Mouse (Mus musculus): ENCODE results near the gene 9130230L23Rik. TPM values are rescaled to one million over a fixed set of nuclear protein-coding genes. Genes with fewer than 3 reads are reported as not detected.

9130230L23Rik gene
- total and polyA plus RNA-seq, 3 experiments: 0.22 TPM; not detected in 2

GRCm38 (mm10) chr5:65965771-65966279, 38.3 kb downstream of the 9130230L23Rik start:
- no peak for TF ChIP-seq ZKSCAN1 (IDR thresholded peaks at IDR 0.05; ENCODE audit: low read depth, low read length)
- Histone ChIP-seq H3K79me2 (ENCODE audit: control insufficient read depth, insufficient read depth, low read length, poor library complexity) (no peaks in the 10 kb centered on the region), H3K4me3 (ENCODE audit: control insufficient read depth in 1 of 2, insufficient read depth in 1 of 2, low read depth in 2 of 2, low read length in 2 of 2) (no peak overlapping the region), H3K27ac (ENCODE audit: control insufficient read depth, low read depth, low read length) (no peak overlapping the region), H3K36me3 (ENCODE audit: control insufficient read depth in 1 of 2, insufficient read depth in 2 of 2, low read length in 2 of 2) (peaks cover 0 to 3% of the 10 kb centered on the region in 2 experiments; a peak in 2 of 4 replicates), H3K27me3 (ENCODE audit: control insufficient read depth in 1 of 2, insufficient read depth in 2 of 2, low read length in 2 of 2) (peaks cover 0 to 2% of the 10 kb centered on the region in 2 experiments; a peak in 1 of 4 replicates), H3K4me1 (ENCODE audit: control insufficient read depth in 1 of 2, insufficient read depth in 2 of 2, low read length in 2 of 2) (peaks cover 0 to 2% of the 10 kb centered on the region in 2 experiments; a peak in 3 of 4 replicates), H3K9ac (ENCODE audit: control insufficient read depth, low read depth, low read length, poor library complexity, severe bottlenecking) (no peak overlapping the region), H3K9me3 (replicated peaks; ENCODE audit: insufficient read depth, low read length) (no peaks in the 10 kb centered on the region)
- no peak for DNase-seq (ENCODE audit: low read depth, low spot score)

- no peaks in the 10 kb centered on the region for H3K9me3 ChIP-seq (replicated peaks; ENCODE audit: insufficient read depth, low read length)
- no peaks in the 10 kb centered on the region for H3K27me3 ChIP-seq (ENCODE audit: control insufficient read depth in 1 of 2, insufficient read depth in 2 of 2, low read length in 2 of 2)
- TF ChIP-seq MAX (IDR thresholded peaks at IDR 0.05; ENCODE audit: low read length): no peak
- TF ChIP-seq ELF1 (IDR thresholded peaks at IDR 0.05; ENCODE audit: low read depth, low read length): no peak
- no peak for TF ChIP-seq USF2 (IDR thresholded peaks at IDR 0.05; ENCODE audit: borderline replicate concordance in 1 of 2, insufficient read depth in 1 of 2, low read depth in 1 of 2, low read length in 2 of 2)
- TF ChIP-seq SIN3A (IDR thresholded peaks at IDR 0.05; ENCODE audit: low read length): no peak
- no peak for TF ChIP-seq CHD1 (IDR thresholded peaks at IDR 0.05; ENCODE audit: low read depth, low read length)
- TF ChIP-seq CHD2 (IDR thresholded peaks at IDR 0.05; ENCODE audit: low read length): no peak
- no peak for TF ChIP-seq TAL1 (IDR thresholded peaks at IDR 0.05; ENCODE audit: low read length)
- TF ChIP-seq HCFC1 (IDR thresholded peaks at IDR 0.05; ENCODE audit: low read depth, low read length): no peak
- TF ChIP-seq SMC3 (IDR thresholded peaks at IDR 0.05; ENCODE audit: low read depth, low read length): no peak
- TF ChIP-seq ZMIZ1 (IDR thresholded peaks at IDR 0.05; ENCODE audit: low read depth, low read length): no peak
- TF ChIP-seq USF1 (IDR thresholded peaks at IDR 0.05; ENCODE audit: low read depth, low read length): no peak
- no peak for TF ChIP-seq NRF1 (IDR thresholded peaks at IDR 0.05; ENCODE audit: insufficient read depth, low read depth, low read length, poor library complexity, severe bottlenecking)
- no peak for TF ChIP-seq MYB (IDR thresholded peaks at IDR 0.05; ENCODE audit: low read depth, low read length)
- no peak for TF ChIP-seq ZC3H11A (IDR thresholded peaks at IDR 0.05; ENCODE audit: low read depth, low read length)
- no peak for TF ChIP-seq POLR2AphosphoS2 (IDR thresholded peaks at IDR 0.05; ENCODE audit: low read length)
- no peak for TF ChIP-seq POLR2AphosphoS5 (IDR thresholded peaks at IDR 0.05; ENCODE audit: borderline replicate concordance, low read depth, low read length)
- no peak overlapping the region for H3K27ac ChIP-seq (ENCODE audit: control insufficient read depth, low read depth, low read length)
- H3K36me3 ChIP-seq (ENCODE audit: control insufficient read depth in 1 of 2, insufficient read depth in 2 of 2, low read length in 2 of 2): peaks cover 0 to 13% of the 10 kb centered on the region in 2 experiments; a peak in 2 of 4 replicates
- H3K4me3 ChIP-seq (ENCODE audit: control insufficient read depth in 1 of 2, insufficient read depth in 1 of 2, low read depth in 2 of 2, low read length in 2 of 2): no peak overlapping the region
- no peak for DNase-seq (ENCODE audit: low read depth, low spot score)
- peaks cover 0 to 20% of the 10 kb centered on the region in 2 experiments for H3K4me1 ChIP-seq (ENCODE audit: control insufficient read depth in 1 of 2, insufficient read depth in 2 of 2, low read length in 2 of 2)
- no peak overlapping the region for H3K9ac ChIP-seq (ENCODE audit: control insufficient read depth, low read depth, low read length, poor library complexity, severe bottlenecking)
- no peaks in the 10 kb centered on the region for H3K79me2 ChIP-seq (ENCODE audit: control insufficient read depth, insufficient read depth, low read length, poor library complexity)
Measured at GRCm38 (mm10) chr5:65963291-65963690, 40.8 kb downstream of the 9130230L23Rik start.

Measured in MEL (cell line).